Mouse (Mus musculus) layer of hippocampus, adult 2 months (tissue): ENCODE measurements around the gene Tulp1. TPM values are rescaled to one million over a fixed set of nuclear protein-coding genes. Genes with fewer than 3 reads are reported as not detected.
"Not testable (repeated sequence)": the region's sequence is repeated elsewhere in the genome, so short reads cannot be mapped to it uniquely, and the experiment has no call there.

Experiments used
- DNase-seq, 2 experiments: peaks; one replicate each; pipeline ENCODE4 v3.0.0; 2022; ENCODE audit warnings: low spot score in 2 of 2
- H3K27ac ChIP-seq: fragments of 200-600 bp; 2 replicates; pipeline ENCODE4 v1.8.1; 2022
- H3K4me3 ChIP-seq: fragments of 200-600 bp; 2 replicates; pipeline ENCODE4 v1.8.1; 2022; ENCODE audit warnings: mild to moderate bottlenecking
- CTCF ChIP-seq: fragments of 200-600 bp; conservative IDR thresholded peaks from 2 replicates; pipeline ENCODE4 v1.8.1; 2022; ENCODE audit warnings: antibody characterized with exemption, mild to moderate bottlenecking, moderate library complexity
- total RNA-seq, 2 experiments: library from RNA; stranded (reverse); gene quantifications; 2 replicates each; pipeline ENCODE4 v1.2.3; 2021

Gene Tulp1
- total RNA-seq, 2 experiments from 2014 or later, result not detected

DNA sequence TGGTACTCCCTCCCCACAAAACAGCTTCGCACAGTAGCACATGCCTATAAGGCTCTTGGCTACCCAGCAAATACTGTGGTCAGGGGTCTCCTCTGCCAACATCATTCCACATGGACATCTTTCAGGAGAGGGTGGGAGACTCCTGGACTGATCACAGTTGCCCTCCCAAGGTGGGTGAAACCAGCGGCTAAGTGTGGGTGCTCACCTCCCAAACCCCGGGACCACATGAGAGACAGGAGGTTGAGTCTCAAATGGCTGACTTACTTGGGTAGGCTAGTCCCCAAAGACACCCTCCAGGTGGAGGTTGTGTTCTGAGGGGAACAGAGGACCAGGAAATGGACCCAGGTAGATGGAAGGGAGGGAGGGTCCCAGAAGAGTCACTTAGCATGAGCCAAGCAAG, 20.4 kb downstream of the Tulp1 start:
- Histone ChIP-seq H3K4me3 (no peak overlapping the region), H3K27ac (no peak overlapping the region)
- TF ChIP-seq CTCF, result no peak
- DNase-seq, result no peak

DNA sequence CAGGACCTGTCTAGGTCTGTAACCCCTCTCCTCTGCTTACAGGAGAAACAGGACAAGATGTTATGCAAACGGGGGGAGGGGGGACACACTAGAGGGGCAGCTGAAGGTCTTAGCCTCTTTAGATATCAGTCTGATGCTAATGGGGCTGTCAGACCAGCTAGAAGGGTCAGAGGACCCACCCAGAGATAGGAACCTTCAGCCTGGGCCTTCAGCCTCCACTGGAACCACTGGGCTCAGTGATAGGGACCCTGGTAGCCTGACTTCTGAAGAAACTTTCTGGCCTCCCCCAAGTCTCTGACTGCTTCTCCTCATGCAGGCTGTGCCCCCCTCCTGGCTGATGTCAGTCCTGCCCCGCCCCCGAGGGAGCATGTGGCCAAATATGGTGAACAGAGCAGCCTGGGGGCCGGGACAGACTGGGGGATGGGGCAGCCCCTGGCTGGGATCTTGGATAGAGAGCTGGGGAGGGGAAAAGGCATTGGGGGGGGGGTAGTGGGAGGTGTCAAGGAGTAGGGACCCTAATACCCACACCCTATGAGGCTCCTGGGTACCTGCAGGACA, 20.9 kb downstream of the Tulp1 start:
- no peak for TF ChIP-seq CTCF
- DNase-seq, result no peak
- Histone ChIP-seq H3K27ac (no peak overlapping the region), H3K4me3 (no peak overlapping the region)

DNA sequence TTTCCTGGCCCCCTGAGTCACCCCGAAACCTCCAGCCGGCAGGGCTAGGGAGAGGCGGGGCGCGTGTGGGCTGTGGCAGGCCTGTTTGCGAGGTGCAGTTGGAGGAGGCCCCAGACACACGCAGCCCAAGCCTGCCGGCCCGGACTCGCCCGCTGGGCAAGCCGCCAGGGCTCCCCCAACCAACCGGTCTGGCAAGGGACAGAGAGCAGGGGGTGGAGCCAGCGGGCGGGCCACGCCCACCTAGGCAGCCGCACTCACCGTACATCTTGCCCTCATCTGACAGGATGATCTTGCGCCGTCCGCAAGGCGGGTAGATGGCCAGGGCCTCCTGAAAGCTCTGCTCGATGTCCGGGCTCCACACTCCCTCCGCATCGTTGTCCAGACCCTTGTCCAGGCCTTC, 23.9 kb downstream of the Tulp1 start:
- peak; percentile 65 to 67 for DNase-seq
- no peak for TF ChIP-seq CTCF
- Histone ChIP-seq H3K4me3 (peak overlapping the region; percentile 4; the same call in 1 of the 2 replicates), H3K27ac (0 out of 2 replicates have a peak overlapping the region, but pooled peaks have one; percentile 36)

DNA sequence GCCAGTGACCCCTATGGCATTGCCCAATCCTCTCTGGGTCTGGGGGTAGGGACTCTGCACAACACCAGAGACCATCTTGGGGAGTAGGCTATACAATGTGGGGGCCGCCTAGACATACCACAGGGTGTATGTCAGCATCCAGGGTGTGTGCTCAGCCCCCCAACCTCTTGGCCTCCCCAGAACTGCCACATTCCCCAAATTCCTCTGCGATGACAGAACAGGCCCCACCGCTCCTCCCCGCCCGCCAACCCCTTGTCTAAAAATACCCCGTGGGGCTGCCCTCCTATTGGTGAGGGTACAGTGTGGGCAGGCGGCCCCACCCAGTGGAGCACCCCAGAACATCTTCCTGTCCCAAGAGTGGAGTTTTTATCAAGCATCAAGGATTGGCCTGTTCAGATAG, 24.4 kb downstream of the Tulp1 start:
- TF ChIP-seq CTCF, result no peak
- peak overlapping the region; percentile 4; the same call in 1 of the 2 replicates for H3K4me3 ChIP-seq
- no peak for DNase-seq
- 0 out of 2 replicates have a peak overlapping the region, but pooled peaks have one; percentile 36 for H3K27ac ChIP-seq

DNA sequence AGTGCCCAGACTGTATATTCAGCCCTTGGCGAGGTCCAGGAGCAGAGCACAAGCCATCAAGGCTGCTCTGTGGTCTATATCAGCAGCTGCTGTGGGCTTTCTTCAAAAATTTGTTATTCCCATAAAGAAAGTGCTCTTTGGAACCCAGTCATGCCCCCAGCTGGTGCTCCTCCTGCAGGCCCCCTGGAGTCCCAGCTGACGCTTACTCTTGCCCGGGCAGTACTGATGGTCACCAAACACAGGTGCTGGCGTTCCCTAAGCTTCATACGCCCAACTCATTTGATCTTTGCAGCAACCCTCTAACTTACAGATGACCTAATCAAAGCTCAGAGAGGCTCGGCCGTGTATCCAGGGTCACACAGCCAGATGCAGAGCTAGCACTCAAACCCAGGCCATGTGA, 27.5 kb downstream of the Tulp1 start:
- no peak for DNase-seq
- no peak for TF ChIP-seq CTCF
- H3K4me3 ChIP-seq, result no peak overlapping the region
- no peak overlapping the region for H3K27ac ChIP-seq

DNA sequence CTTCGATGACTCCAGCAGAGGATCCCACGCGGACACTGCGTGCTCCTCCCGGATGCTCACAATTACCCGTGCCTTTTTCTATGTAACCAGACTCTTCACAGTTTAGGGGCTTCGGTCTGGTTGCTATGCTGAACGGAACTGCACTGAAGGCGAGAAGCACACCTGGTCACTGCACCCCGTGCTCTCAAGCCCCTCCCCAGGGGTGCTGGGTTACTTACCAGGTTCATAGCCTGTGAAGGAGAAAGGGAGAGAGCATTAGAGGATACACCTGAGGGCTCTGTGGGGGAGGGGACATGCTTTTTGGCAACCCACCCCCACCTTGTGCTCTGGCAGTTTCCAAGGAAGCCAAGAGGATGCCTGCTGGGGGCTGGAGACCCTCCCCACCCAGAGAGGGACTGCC, 29.8 kb downstream of the Tulp1 start:
- TF ChIP-seq CTCF, result no peak
- H3K4me3 ChIP-seq, result no peak overlapping the region
- no peak for DNase-seq
- H3K27ac ChIP-seq, result no peak overlapping the region

DNA sequence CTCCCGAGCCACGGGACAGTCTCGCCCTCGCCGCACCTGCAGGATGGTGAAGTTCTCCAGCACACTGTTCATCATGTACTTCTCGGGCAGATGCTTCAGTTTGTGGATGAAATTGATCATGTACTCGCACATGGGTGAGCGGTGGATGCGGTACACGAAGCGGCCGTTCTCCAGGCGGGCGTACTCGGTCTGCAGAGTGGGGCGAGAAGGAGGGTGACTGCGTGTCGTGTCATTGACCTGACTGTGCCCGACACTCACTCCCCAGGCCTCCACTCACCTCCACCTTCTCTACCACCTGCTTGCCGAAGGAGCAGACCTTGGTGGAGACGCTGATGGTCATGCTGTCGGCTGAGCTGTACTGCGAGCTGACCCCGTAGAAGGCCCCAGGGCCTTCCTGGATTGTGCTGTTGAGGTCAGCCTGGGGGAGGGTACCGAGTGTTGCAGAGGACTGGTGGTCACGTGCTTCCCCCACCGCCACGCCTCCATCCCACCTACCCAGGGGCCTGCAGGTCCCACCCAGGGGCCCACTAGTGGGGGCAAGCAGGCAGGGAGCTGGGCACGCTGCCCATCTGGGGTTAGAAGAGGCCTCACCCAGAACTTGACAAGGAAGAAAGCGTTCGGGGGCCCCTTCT, 32.0 kb downstream of the Tulp1 start:
- no peak for TF ChIP-seq CTCF
- no peak for DNase-seq
- no peak overlapping the region for H3K4me3 ChIP-seq
- no peak overlapping the region for H3K27ac ChIP-seq

DNA sequence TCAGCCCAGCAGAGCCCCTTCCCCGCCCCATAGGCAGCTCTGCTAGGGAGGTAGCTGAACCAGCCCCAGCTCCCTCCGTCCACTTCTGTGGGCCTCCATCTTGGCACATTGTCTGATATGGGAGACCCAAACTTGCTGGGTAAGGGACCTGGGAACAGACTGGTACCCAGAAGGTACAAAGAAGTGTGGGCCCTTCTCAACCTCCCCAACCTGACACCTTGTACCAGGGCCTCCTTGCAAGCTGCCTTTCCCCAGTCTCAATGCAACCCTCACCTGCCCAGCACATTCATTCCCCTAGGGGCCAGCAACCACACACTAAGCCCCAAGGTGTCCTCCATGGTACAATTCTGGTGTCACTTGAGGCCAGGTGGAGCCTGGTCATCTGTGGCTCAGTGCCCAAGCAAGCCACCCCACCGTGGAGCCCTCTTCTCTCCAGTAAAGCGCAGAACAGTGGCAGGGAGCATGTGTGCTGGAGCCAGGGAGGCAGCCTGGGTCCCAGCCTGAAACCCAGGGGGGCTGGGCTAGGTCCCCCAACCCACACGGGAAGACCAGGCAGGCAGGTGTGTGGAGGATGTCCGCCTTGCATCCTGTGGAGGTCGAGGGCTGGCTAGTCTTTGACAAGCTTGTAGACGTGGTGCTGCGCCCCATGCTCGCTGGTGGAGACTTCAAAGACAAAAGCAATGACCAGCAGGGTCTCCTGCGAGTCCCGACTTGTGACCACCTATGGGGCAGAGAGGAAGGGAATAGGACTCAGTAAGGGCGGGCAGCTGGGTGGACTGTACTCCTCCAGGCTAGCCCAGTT, 32.7 kb downstream of the Tulp1 start:
- no peak for TF ChIP-seq CTCF
- no peak for DNase-seq
- no peak overlapping the region for H3K27ac ChIP-seq
- no peak overlapping the region for H3K4me3 ChIP-seq

DNA sequence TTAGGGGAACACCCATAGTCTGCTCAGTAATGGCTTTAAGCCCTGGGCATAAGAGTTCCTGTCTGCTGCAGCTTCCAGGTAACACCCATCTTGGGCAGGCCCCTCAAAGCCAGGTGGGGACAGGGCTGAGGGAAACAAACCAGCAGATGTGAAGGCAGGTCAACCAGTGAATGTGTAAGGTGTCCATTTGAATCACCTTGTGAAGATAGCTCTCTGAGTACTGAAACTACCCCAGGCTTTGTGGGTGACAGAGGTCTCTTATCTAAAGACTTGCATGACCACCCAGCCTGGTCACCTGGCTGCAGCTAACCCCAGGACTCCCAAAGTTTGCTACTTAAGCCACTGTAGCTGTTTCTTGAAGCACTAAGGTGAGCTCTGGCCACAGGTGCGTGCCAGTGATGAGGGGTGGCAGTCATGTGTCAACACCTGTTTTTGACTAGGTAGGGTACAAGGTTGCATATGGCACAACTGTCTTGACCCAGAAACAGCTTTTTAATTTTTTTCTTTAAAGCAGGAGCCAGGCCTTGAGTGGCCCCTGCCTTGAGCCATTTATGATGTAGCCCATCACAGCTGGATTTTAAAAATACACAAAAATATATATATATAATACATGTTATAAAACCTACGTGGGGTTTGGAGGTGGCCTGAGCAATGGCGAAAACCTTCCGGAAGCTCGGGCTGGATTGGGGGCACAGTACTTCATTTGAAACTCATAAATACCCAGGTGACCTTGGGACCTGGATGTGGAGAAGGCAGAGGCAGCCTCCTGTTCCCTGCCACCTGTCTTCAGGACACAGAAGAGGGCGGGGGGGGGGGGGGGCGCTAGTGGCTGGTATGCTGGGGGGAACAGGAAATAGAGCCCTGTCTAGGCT, 33.5 kb downstream of the Tulp1 start:
- DNase-seq, result no peak
- no peak for TF ChIP-seq CTCF
- Histone ChIP-seq H3K27ac (no peak overlapping the region), H3K4me3 (no peak overlapping the region)

DNA sequence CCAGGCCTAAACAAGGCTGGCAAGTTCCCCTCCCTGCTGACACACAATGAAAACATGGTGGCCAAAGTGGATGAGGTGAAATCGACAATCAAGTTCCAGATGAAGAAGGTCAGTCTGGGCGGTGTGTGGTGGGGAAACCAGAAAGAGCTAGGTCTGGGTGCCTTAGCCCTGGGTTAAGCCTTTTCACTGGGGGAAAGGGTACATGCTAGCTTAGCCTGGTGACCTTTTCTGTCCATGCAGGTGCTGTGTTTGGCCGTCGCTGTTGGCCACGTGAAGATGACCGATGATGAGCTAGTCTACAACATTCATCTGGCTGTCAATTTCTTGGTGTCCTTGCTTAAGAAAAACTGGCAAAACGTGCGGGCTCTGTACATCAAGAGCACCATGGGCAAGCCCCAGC, 34.4 kb downstream of the Tulp1 start:
- H3K27ac ChIP-seq, H3K4me3 ChIP-seq, DNase-seq: not testable (repeated sequence)

DNA sequence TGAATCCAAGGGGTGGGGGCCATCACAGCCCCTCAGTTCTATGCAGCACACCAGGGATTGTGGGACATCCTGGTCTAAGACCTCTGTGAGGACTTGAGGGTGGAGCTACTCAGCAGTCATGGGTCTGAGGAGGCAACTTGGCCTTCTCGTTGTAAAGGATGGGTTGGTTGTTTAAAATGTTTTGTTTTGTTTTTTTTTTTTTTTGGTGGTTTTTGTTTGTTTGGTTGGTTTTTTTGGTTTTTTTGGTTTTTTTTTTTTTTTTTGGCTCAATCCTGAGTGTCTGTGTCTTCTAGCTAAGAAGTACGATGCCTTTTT, 34.8 kb downstream of the Tulp1 start:
- Histone ChIP-seq H3K27ac (no peak overlapping the region), H3K4me3 (no peak overlapping the region; the same call in 1 of the 2 replicates)
- no peak for TF ChIP-seq CTCF
- no peak for DNase-seq

DNA sequence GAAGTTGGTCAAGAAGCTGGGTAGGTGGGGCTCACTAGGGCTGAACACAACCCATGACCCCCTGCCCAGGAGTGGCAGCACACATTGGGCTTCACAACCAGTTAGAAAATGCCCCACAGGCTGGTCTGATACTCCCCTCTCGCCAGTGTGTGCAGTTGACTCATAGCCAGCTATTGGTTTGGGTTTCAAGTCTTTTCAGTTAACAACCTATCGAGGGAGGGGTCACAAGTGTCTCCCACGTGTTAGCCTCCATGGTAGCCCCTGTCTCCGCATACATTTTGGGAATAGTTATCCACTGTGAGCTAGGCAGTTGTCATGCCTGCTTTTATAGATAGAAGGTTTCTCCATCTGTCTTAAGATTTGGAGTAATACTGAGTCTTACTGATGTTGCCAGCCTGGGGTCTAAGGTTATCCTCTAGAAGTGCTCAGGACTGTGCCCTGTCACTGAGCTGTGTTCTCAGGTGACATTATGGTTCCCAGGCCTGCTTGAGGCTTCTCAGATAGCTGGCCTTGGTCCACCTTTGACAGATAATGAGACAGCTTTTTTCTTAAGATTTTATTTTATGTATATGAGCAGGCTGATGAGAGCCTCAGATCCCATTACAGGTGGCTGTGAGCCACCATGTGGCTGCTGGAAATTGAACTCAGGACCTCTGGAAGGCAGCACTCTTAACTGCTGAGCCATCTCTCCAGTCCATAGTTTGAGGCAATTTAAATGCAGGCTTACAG, 35.4 kb downstream of the Tulp1 start:
- H3K27ac ChIP-seq, result peak overlapping the region; percentile 96; the same call in 1 of the 2 replicates
- H3K4me3 ChIP-seq, result peak overlapping the region; percentile 89
- DNase-seq, result no peak
- no peak for TF ChIP-seq CTCF
